Comparison of ENCODE assay signal across 10 mouse cellular contexts in the genomic region with DNA sequence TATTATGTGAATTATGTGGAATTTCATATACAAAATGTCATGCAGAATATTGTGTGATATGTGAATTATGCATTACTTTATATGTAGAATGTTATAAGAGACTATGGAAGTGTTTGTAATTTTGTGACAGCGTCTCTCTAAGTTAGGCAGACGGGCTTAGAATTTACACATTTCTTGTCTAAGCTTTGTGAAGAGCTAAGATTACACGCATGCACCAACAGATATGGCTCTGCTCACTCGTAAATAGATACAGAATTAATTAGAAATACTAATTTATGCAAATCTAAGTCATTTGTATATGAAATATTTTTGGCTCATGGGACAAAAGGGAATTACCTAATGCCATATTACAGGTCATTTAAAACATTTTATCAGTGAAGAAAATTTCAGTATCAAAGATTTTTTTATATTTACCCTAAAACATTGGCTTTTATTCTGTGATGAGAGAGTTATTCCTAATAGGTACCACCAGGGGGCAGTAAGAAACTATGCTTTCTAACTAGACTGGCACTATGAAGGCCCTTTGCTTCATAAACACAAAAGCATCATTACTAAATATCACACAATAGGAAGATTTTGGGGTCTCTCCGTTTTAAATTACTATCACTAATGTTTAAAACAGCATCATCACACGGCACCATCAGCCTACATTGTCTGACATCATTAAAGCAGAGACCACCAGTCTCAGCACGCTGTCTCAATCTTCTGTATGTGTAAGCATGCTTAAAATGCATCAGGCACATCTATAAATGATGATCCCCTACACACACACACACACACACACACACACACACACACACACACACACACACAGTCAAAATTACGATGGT.
DNase-seq lines count a peak whose midpoint lies in the region; ATAC-seq and TF ChIP-seq lines count a peak whose summit lies in the region.
"Had no signal": no experiment of that assay in that cellular context is flagged by ENCODE, and none has a peak within 500 bp of the region (broad histone marks: within the 10 kb centered on the region; RNA-seq: fewer than 3 reads in every experiment).

No protein-coding gene starts in this region.

- no peak overlapping the region for H3K9ac ChIP-seq in liver, embryonic 14.5 days (replicated peaks)
- no peak overlapping the region for H3K9ac ChIP-seq in liver, embryonic 11.5 days (ENCODE audit: low read depth, low read length)
- H3K9ac ChIP-seq in forebrain, embryonic 12.5 days = no peak overlapping the region
- no peak overlapping the region for H3K9ac ChIP-seq in midbrain, embryonic 13.5 days (replicated peaks)

- H3K4me3 ChIP-seq in liver, embryonic 14.5 days (ENCODE audit: insufficient read depth in 1 of 2, low read depth in 2 of 2, low read length in 2 of 2) = no peak overlapping the region
- H3K4me3 ChIP-seq in liver, embryonic 11.5 days (ENCODE audit: low read depth, low read length) = no peak overlapping the region
- H3K4me3 ChIP-seq in forebrain, embryonic 12.5 days (replicated peaks) = no peak overlapping the region
- no peak overlapping the region for H3K4me3 ChIP-seq in midbrain, embryonic 13.5 days (replicated peaks)
- H3K4me3 ChIP-seq: erythroblast, embryonic 14.5 days; megakaryocyte, embryonic 14.5 days had no signal

- TF ChIP-seq CTCF in liver, embryonic 14.5 days (IDR thresholded peaks at IDR 0.05; ENCODE audit: low read depth) = peak; percentile 53

- no peaks in the 10 kb centered on the region for H3K27me3 ChIP-seq in liver, embryonic 14.5 days (ENCODE audit: control insufficient read depth, insufficient read depth, low read length)
- no peaks in the 10 kb centered on the region for H3K27me3 ChIP-seq in liver, embryonic 11.5 days (replicated peaks; ENCODE audit: control insufficient read depth, insufficient read depth, low read length)
- no peaks in the 10 kb centered on the region for H3K27me3 ChIP-seq in forebrain, embryonic 12.5 days
- H3K27me3 ChIP-seq in midbrain, embryonic 13.5 days = 0 out of 2 replicates have a peak, but pooled peaks cover 5% of the 10 kb centered on the region
- H3K27me3 ChIP-seq: megakaryocyte, embryonic 14.5 days had no signal

- no peaks in the 10 kb centered on the region for H3K4me1 ChIP-seq in liver, embryonic 14.5 days (replicated peaks; ENCODE audit: control insufficient read depth in 2 of 2, insufficient read depth in 2 of 2, low read length in 1 of 2)
- no peaks in the 10 kb centered on the region for H3K4me1 ChIP-seq in liver, embryonic 11.5 days (replicated peaks; ENCODE audit: control insufficient read depth, insufficient read depth, low read length)
- peaks cover 4% of the 10 kb centered on the region for H3K4me1 ChIP-seq in forebrain, embryonic 12.5 days
- peaks cover 9% of the 10 kb centered on the region for H3K4me1 ChIP-seq in midbrain, embryonic 13.5 days (replicated peaks)

- no peak for ATAC-seq in liver, embryonic 14.5 days (ENCODE audit: insufficient read depth)
- ATAC-seq in liver, embryonic 11.5 days (replicated peaks; ENCODE audit: low FRiP score) = no peak
- ATAC-seq in forebrain, embryonic 12.5 days (ENCODE audit: low FRiP score) = peak; percentile 73
- peak; percentile 88 for ATAC-seq in midbrain, embryonic 13.5 days

- WGBS in liver, embryonic 14.5 days (ENCODE audit: insufficient replicate concordance) = 40% methylated on average over 8 of the region's 8 CpGs
- WGBS in liver, embryonic 11.5 days = 44% methylated on average over 8 of the region's 8 CpGs
- WGBS in forebrain, embryonic 12.5 days = 50% methylated on average over 8 of the region's 8 CpGs
- 38% methylated on average over 8 of the region's 8 CpGs for WGBS in midbrain, embryonic 13.5 days

- H3K36me3 ChIP-seq in liver, embryonic 14.5 days (replicated peaks; ENCODE audit: control insufficient read depth, insufficient read depth, low read depth) = no peaks in the 10 kb centered on the region
- no peaks in the 10 kb centered on the region for H3K36me3 ChIP-seq in liver, embryonic 11.5 days (ENCODE audit: control insufficient read depth, insufficient read depth, low read length)
- no peaks in the 10 kb centered on the region for H3K36me3 ChIP-seq in forebrain, embryonic 12.5 days (replicated peaks)
- H3K36me3 ChIP-seq in midbrain, embryonic 13.5 days = no peaks in the 10 kb centered on the region

- H3K27ac ChIP-seq in liver, embryonic 14.5 days = no peak overlapping the region
- H3K27ac ChIP-seq in liver, embryonic 11.5 days (ENCODE audit: low read depth, low read length) = no peak overlapping the region
- peak overlapping the region; percentile 46; the same call in 1 of the 2 replicates for H3K27ac ChIP-seq in forebrain, embryonic 12.5 days
- peak overlapping the region; percentile 76 for H3K27ac ChIP-seq in midbrain, embryonic 13.5 days

- H3K9me3 ChIP-seq in liver, embryonic 14.5 days (ENCODE audit: control insufficient read depth, low read length) = no peaks in the 10 kb centered on the region
- H3K9me3 ChIP-seq in liver, embryonic 11.5 days (ENCODE audit: control insufficient read depth, low read length) = no peaks in the 10 kb centered on the region
- H3K9me3 ChIP-seq in forebrain, embryonic 12.5 days = no peaks in the 10 kb centered on the region
- no peaks in the 10 kb centered on the region for H3K9me3 ChIP-seq in midbrain, embryonic 13.5 days
- H3K9me3 ChIP-seq: megakaryocyte, embryonic 14.5 days had no signal

- DNase-seq in liver, embryonic 14.5 days (ENCODE audit: low read depth in 3 of 3, low spot score in 3 of 3) = peak; percentile 1 to 9 (median 2)
- DNase-seq in liver, embryonic 11.5 days (ENCODE audit: low spot score) = no peak
- peak; percentile 51 for DNase-seq in ZHBTc4 (ENCODE audit: low read depth, low spot score)
- no peak for DNase-seq in right cerebral cortex, postnatal 36 days (ENCODE audit: low spot score in 2 of 2)
- DNase-seq in thymus, postnatal 36 days = no peak
- DNase-seq in kidney, adult 8-10 months = no peak

- no peak for TF ChIP-seq EP300 in liver, embryonic 14.5 days (IDR thresholded peaks at IDR 0.05; ENCODE audit: low read depth)

- H3K4me2 ChIP-seq in liver, embryonic 14.5 days (ENCODE audit: low read depth) = no peak overlapping the region
- no peak overlapping the region for H3K4me2 ChIP-seq in liver, embryonic 11.5 days
- no peak overlapping the region for H3K4me2 ChIP-seq in forebrain, embryonic 12.5 days
- no peak overlapping the region for H3K4me2 ChIP-seq in midbrain, embryonic 13.5 days (replicated peaks)

Comparison
In these comparisons a context has a peak if more than half of its experiments do, and no peak if none do; other contexts are left out.
1. DNase-seq: peak in liver, embryonic 14.5 days (3 of 3) and ZHBTc4 (single experiment); none in liver, embryonic 11.5 days (single experiment), right cerebral cortex, postnatal 36 days (0 of 2), thymus, postnatal 36 days (0 of 2) and kidney, adult 8-10 months (0 of 2).
2. ATAC-seq: peak in forebrain, embryonic 12.5 days (single experiment) and midbrain, embryonic 13.5 days (single experiment); none in liver, embryonic 14.5 days (single experiment) and liver, embryonic 11.5 days (single experiment).
3. H3K27ac ChIP-seq: peak in forebrain, embryonic 12.5 days (single experiment) and midbrain, embryonic 13.5 days (single experiment); none in liver, embryonic 14.5 days (single experiment) and liver, embryonic 11.5 days (single experiment).